Mouse (Mus musculus): ENCODE results near the gene Myo18b. TPM values are rescaled to one million over a fixed set of nuclear protein-coding genes. Genes with fewer than 3 reads are reported as not detected.

Gene Myo18b
- polyA plus RNA-seq, 1 experiment: 1.8 TPM

GRCm38 (mm10) chr5:112886687-112887491 lies 9.3 kb downstream of the Myo18b start:
- H3K27ac ChIP-seq (ENCODE audit: insufficient read depth, low read length): no peak overlapping the region
- TF ChIP-seq POLR2A (IDR thresholded peaks at IDR 0.05; ENCODE audit: extremely low read depth, insufficient read depth, low read length) (no peak), CTCF (IDR thresholded peaks at IDR 0.05; ENCODE audit: extremely low read depth, insufficient read depth, low read length) (no peak)
- no peak overlapping the region for H3K4me3 ChIP-seq (ENCODE audit: insufficient read depth, low read length)
- peaks cover 2% of the 10 kb centered on the region; the same call in 1 of the 2 replicates for H3K4me1 ChIP-seq (ENCODE audit: control insufficient read depth, insufficient read depth, low read length)

GRCm38 (mm10) chr5:112877391-112878115 lies 18.6 kb downstream of the Myo18b start:
- H3K4me3 ChIP-seq (ENCODE audit: insufficient read depth, low read length): no peak overlapping the region
- H3K4me1 ChIP-seq (ENCODE audit: control insufficient read depth, insufficient read depth, low read length): no peaks in the 10 kb centered on the region
- H3K27ac ChIP-seq (ENCODE audit: insufficient read depth, low read length): no peak overlapping the region
- no peak for TF ChIP-seq CTCF (IDR thresholded peaks at IDR 0.05; ENCODE audit: extremely low read depth, insufficient read depth, low read length)
- TF ChIP-seq POLR2A (IDR thresholded peaks at IDR 0.05; ENCODE audit: extremely low read depth, insufficient read depth, low read length): no peak

- no peak overlapping the region for H3K4me3 ChIP-seq (ENCODE audit: insufficient read depth, low read length)
- TF ChIP-seq POLR2A (IDR thresholded peaks at IDR 0.05; ENCODE audit: extremely low read depth, insufficient read depth, low read length) (no peak), CTCF (IDR thresholded peaks at IDR 0.05; ENCODE audit: extremely low read depth, insufficient read depth, low read length) (peak; percentile 92)
- no peak overlapping the region for H3K27ac ChIP-seq (ENCODE audit: insufficient read depth, low read length)
- no peaks in the 10 kb centered on the region for H3K4me1 ChIP-seq (ENCODE audit: control insufficient read depth, insufficient read depth, low read length)
Observed at GRCm38 (mm10) chr5:112876846-112877390, 19.2 kb downstream of the Myo18b start.

GRCm38 (mm10) chr5:112872999-112873398 lies 23.2 kb downstream of the Myo18b start:
- Histone ChIP-seq H3K27ac (ENCODE audit: insufficient read depth, low read length) (no peak overlapping the region), H3K4me3 (ENCODE audit: insufficient read depth, low read length) (no peak overlapping the region), H3K4me1 (ENCODE audit: control insufficient read depth, insufficient read depth, low read length) (no peaks in the 10 kb centered on the region)
- TF ChIP-seq CTCF (IDR thresholded peaks at IDR 0.05; ENCODE audit: extremely low read depth, insufficient read depth, low read length): no peak
- no peak for TF ChIP-seq POLR2A (IDR thresholded peaks at IDR 0.05; ENCODE audit: extremely low read depth, insufficient read depth, low read length)

- H3K4me1 ChIP-seq (ENCODE audit: control insufficient read depth, insufficient read depth, low read length): no peaks in the 10 kb centered on the region
Observed at GRCm38 (mm10) chr5:112870729-112871128, 25.4 kb downstream of the Myo18b start.

GRCm38 (mm10) chr5:112868620-112869019 lies 27.5 kb downstream of the Myo18b start:
- TF ChIP-seq POLR2A (IDR thresholded peaks at IDR 0.05; ENCODE audit: extremely low read depth, insufficient read depth, low read length) (no peak), CTCF (IDR thresholded peaks at IDR 0.05; ENCODE audit: extremely low read depth, insufficient read depth, low read length) (no peak)
- Histone ChIP-seq H3K4me3 (ENCODE audit: insufficient read depth, low read length) (no peak overlapping the region), H3K4me1 (ENCODE audit: control insufficient read depth, insufficient read depth, low read length) (no peaks in the 10 kb centered on the region), H3K27ac (ENCODE audit: insufficient read depth, low read length) (no peak overlapping the region)

More at GRCm38 (mm10) chr5:112870729-112871128, 25.4 kb downstream of the Myo18b start:
- TF ChIP-seq POLR2A (IDR thresholded peaks at IDR 0.05; ENCODE audit: extremely low read depth, insufficient read depth, low read length): no peak
- TF ChIP-seq CTCF (IDR thresholded peaks at IDR 0.05; ENCODE audit: extremely low read depth, insufficient read depth, low read length): peak; percentile 84
- Histone ChIP-seq H3K4me3 (ENCODE audit: insufficient read depth, low read length) (no peak overlapping the region), H3K27ac (ENCODE audit: insufficient read depth, low read length) (no peak overlapping the region)

- TF ChIP-seq CTCF (IDR thresholded peaks at IDR 0.05; ENCODE audit: extremely low read depth, insufficient read depth, low read length): peak; percentile 60
- no peak for TF ChIP-seq POLR2A (IDR thresholded peaks at IDR 0.05; ENCODE audit: extremely low read depth, insufficient read depth, low read length)
- Histone ChIP-seq H3K4me3 (ENCODE audit: insufficient read depth, low read length) (no peak overlapping the region), H3K27ac (ENCODE audit: insufficient read depth, low read length) (no peak overlapping the region), H3K4me1 (ENCODE audit: control insufficient read depth, insufficient read depth, low read length) (no peaks in the 10 kb centered on the region)
Observed at GRCm38 (mm10) chr5:112864719-112865367, 31.3 kb downstream of the Myo18b start.

- Histone ChIP-seq H3K4me1 (ENCODE audit: control insufficient read depth, insufficient read depth, low read length) (peaks cover 2% of the 10 kb centered on the region), H3K27ac (ENCODE audit: insufficient read depth, low read length) (no peak overlapping the region), H3K4me3 (ENCODE audit: insufficient read depth, low read length) (no peak overlapping the region)
- TF ChIP-seq CTCF (IDR thresholded peaks at IDR 0.05; ENCODE audit: extremely low read depth, insufficient read depth, low read length): no peak
Observed at GRCm38 (mm10) chr5:112859379-112860035, 36.7 kb downstream of the Myo18b start.

- peaks cover 4% of the 10 kb centered on the region; the same call in 1 of the 2 replicates for H3K4me1 ChIP-seq (ENCODE audit: control insufficient read depth, insufficient read depth, low read length)
- no peak overlapping the region for H3K27ac ChIP-seq (ENCODE audit: insufficient read depth, low read length)
- no peak overlapping the region for H3K4me3 ChIP-seq (ENCODE audit: insufficient read depth, low read length)
- TF ChIP-seq CTCF (IDR thresholded peaks at IDR 0.05; ENCODE audit: extremely low read depth, insufficient read depth, low read length) (no peak), POLR2A (IDR thresholded peaks at IDR 0.05; ENCODE audit: extremely low read depth, insufficient read depth, low read length) (no peak)
Observed at GRCm38 (mm10) chr5:112853179-112853578, 43.0 kb downstream of the Myo18b start.
